In the genomic region with DNA sequence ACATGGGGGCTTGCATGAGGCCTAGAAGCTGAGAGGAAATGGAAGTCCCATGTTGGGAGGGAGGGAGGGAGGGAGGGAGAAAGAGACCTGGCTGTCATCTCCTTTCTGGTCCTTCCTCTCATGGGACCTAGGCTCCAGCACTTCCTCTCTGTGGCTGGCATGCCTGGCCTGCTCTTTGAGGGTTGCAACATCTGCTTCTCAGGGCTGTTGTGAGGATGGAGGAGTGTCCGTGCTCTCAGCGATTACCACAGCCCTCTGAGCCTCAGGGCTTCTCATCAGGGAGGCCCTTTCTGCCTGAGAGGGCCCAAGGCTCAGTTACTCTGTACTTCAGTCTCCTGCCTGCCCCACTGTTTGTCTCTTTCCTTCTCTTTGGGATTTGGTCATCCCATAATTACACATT, we compare ENCODE assay signal across 10 mouse cellular contexts. TPM values are rescaled to one million over a fixed set of nuclear protein-coding genes. Genes with fewer than 3 reads are reported as not detected.
DNase-seq lines count a peak whose midpoint lies in the region; ATAC-seq and TF ChIP-seq lines count a peak whose summit lies in the region.
"Had no signal": no experiment of that assay in that cellular context is flagged by ENCODE, and none has a peak within 500 bp of the region (broad histone marks: within the 10 kb centered on the region; RNA-seq: fewer than 3 reads in every experiment).

No protein-coding gene starts in this region.

- TF ChIP-seq CTCF in stomach, postnatal 0 days (IDR thresholded peaks at IDR 0.05; ENCODE audit: low read depth), result no peak

- no peaks in the 10 kb centered on the region for H3K36me3 ChIP-seq in midbrain, embryonic 11.5 days (ENCODE audit: control insufficient read depth, insufficient read depth, low read length)
- no peaks in the 10 kb centered on the region for H3K36me3 ChIP-seq in midbrain, embryonic 16.5 days (ENCODE audit: control insufficient read depth, insufficient read depth, low read length)
- H3K36me3 ChIP-seq in lung, embryonic 16.5 days (ENCODE audit: control insufficient read depth, insufficient read depth, low read length), result no peaks in the 10 kb centered on the region
- no peaks in the 10 kb centered on the region for H3K36me3 ChIP-seq in stomach, postnatal 0 days (ENCODE audit: control insufficient read depth, insufficient read depth, low read length)
- H3K36me3 ChIP-seq: embryonic facial prominence, embryonic 12.5 days had no signal

- peak; percentile 30 for DNase-seq in adrenal gland, postnatal 14 days
- no peak for DNase-seq in adrenal gland, adult (ENCODE audit: inconsistent age in 2 of 2, low spot score in 1 of 2)
- peak; percentile 21 for DNase-seq in midbrain, embryonic 11.5 days (ENCODE audit: low spot score, missing footprints)
- no peak for DNase-seq in stomach, postnatal 0 days (ENCODE audit: low spot score)
- DNase-seq in ovary, adult 18-20 months (ENCODE audit: low spot score), result no peak
- DNase-seq in gastrocnemius, postnatal 25 days, result no peak
- DNase-seq: kidney, postnatal 10 days had no signal

- 55% methylated on average over 2 of the region's 2 CpGs for WGBS in midbrain, embryonic 11.5 days
- WGBS in midbrain, embryonic 16.5 days, result 48% methylated on average over 2 of the region's 2 CpGs
- WGBS in lung, embryonic 16.5 days, result 38% methylated on average over 2 of the region's 2 CpGs
- WGBS in stomach, postnatal 0 days, result 40% methylated on average over 2 of the region's 2 CpGs

- no peak overlapping the region for H3K27ac ChIP-seq in midbrain, embryonic 11.5 days (ENCODE audit: low read depth, low read length)
- no peak overlapping the region for H3K27ac ChIP-seq in midbrain, embryonic 16.5 days (ENCODE audit: low read length)
- no peak overlapping the region for H3K27ac ChIP-seq in lung, embryonic 16.5 days (ENCODE audit: low read length)
- no peak overlapping the region for H3K27ac ChIP-seq in stomach, postnatal 0 days (replicated peaks)
- H3K27ac ChIP-seq: embryonic facial prominence, embryonic 12.5 days had no signal

- TF ChIP-seq EP300 in stomach, postnatal 0 days (optimal IDR thresholded peaks at IDR 0.05), result no peak

- ATAC-seq in midbrain, embryonic 11.5 days (ENCODE audit: low FRiP score), result no peak
- no peak for ATAC-seq in midbrain, embryonic 16.5 days
- peak; percentile 34; the same call in 1 of the 2 replicates for ATAC-seq in lung, embryonic 16.5 days (ENCODE audit: low read depth)
- ATAC-seq in stomach, postnatal 0 days (ENCODE audit: low FRiP score, low TSS enrichment), result peak; percentile 59; the same call in 1 of the 2 replicates

- no peak overlapping the region for H3K4me3 ChIP-seq in midbrain, embryonic 11.5 days (ENCODE audit: low read depth, low read length)
- no peak overlapping the region for H3K4me3 ChIP-seq in midbrain, embryonic 16.5 days (ENCODE audit: low read depth, low read length)
- no peak overlapping the region for H3K4me3 ChIP-seq in lung, embryonic 16.5 days (ENCODE audit: low read length)
- H3K4me3 ChIP-seq in stomach, postnatal 0 days (ENCODE audit: low read depth, low read length), result no peak overlapping the region
- H3K4me3 ChIP-seq: embryonic facial prominence, embryonic 12.5 days had no signal

- H3K4me1 ChIP-seq in midbrain, embryonic 11.5 days (ENCODE audit: control insufficient read depth, insufficient read depth, low read length), result no peaks in the 10 kb centered on the region
- H3K4me1 ChIP-seq in midbrain, embryonic 16.5 days (ENCODE audit: control insufficient read depth, insufficient read depth, low read length), result 0 out of 2 replicates have a peak, but pooled peaks cover 3% of the 10 kb centered on the region
- H3K4me1 ChIP-seq in lung, embryonic 16.5 days (replicated peaks; ENCODE audit: control insufficient read depth, insufficient read depth, low read length), result no peaks in the 10 kb centered on the region
- no peaks in the 10 kb centered on the region for H3K4me1 ChIP-seq in stomach, postnatal 0 days (replicated peaks; ENCODE audit: control insufficient read depth, insufficient read depth)
- H3K4me1 ChIP-seq: embryonic facial prominence, embryonic 12.5 days had no signal

- no peak overlapping the region for H3K9ac ChIP-seq in midbrain, embryonic 11.5 days (ENCODE audit: low read length)
- no peak overlapping the region for H3K9ac ChIP-seq in midbrain, embryonic 16.5 days (ENCODE audit: low read depth, low read length)
- no peak overlapping the region for H3K9ac ChIP-seq in lung, embryonic 16.5 days (ENCODE audit: low read length)
- H3K9ac ChIP-seq in stomach, postnatal 0 days (ENCODE audit: low read length), result no peak overlapping the region
- H3K9ac ChIP-seq: embryonic facial prominence, embryonic 12.5 days had no signal

- H3K4me2 ChIP-seq in midbrain, embryonic 11.5 days, result no peak overlapping the region
- H3K4me2 ChIP-seq in midbrain, embryonic 16.5 days (ENCODE audit: low read length), result no peak overlapping the region
- H3K4me2 ChIP-seq in lung, embryonic 16.5 days (ENCODE audit: low read depth, low read length), result no peak overlapping the region
- no peak overlapping the region for H3K4me2 ChIP-seq in stomach, postnatal 0 days (replicated peaks; ENCODE audit: low read depth)
- H3K4me2 ChIP-seq: embryonic facial prominence, embryonic 12.5 days had no signal

- H3K9me3 ChIP-seq in midbrain, embryonic 11.5 days (ENCODE audit: control insufficient read depth, low read length), result no peaks in the 10 kb centered on the region
- no peaks in the 10 kb centered on the region for H3K9me3 ChIP-seq in midbrain, embryonic 16.5 days (replicated peaks; ENCODE audit: control insufficient read depth, low read length, poor library complexity, severe bottlenecking)
- H3K9me3 ChIP-seq in lung, embryonic 16.5 days (ENCODE audit: control insufficient read depth, low read length), result no peaks in the 10 kb centered on the region
- no peaks in the 10 kb centered on the region for H3K9me3 ChIP-seq in stomach, postnatal 0 days (ENCODE audit: control insufficient read depth, low read length)
- H3K9me3 ChIP-seq: embryonic facial prominence, embryonic 12.5 days had no signal

- H3K27me3 ChIP-seq in midbrain, embryonic 11.5 days (ENCODE audit: control insufficient read depth, insufficient read depth, low read length), result no peaks in the 10 kb centered on the region
- H3K27me3 ChIP-seq in midbrain, embryonic 16.5 days (ENCODE audit: control insufficient read depth, insufficient read depth, low read depth, low read length), result no peaks in the 10 kb centered on the region
- H3K27me3 ChIP-seq in lung, embryonic 16.5 days (ENCODE audit: control insufficient read depth, insufficient read depth, low read depth, low read length), result no peaks in the 10 kb centered on the region
- H3K27me3 ChIP-seq in stomach, postnatal 0 days (ENCODE audit: control insufficient read depth, insufficient read depth, low read length), result no peaks in the 10 kb centered on the region
- H3K27me3 ChIP-seq: embryonic facial prominence, embryonic 12.5 days had no signal

RNA-seq across cellular contexts. Expression of a gene that starts 28.1 kb away (rescaled TPM):
- 3.4 and 8.0 TPM in 2 replicates for total RNA-seq in adrenal gland, postnatal 14 days (2021)
- 2.2 and 2.3 TPM in 2 replicates for polyA plus RNA-seq in midbrain, embryonic 11.5 days (2014; fragmentation: Nextera tagmentation; extraction: Ambion mirVana)
- 0.89 and 1.2 TPM in 2 replicates for polyA plus RNA-seq in midbrain, embryonic 16.5 days (2015; fragmentation: Nextera tagmentation; extraction: Ambion mirVana)
- 4.3 and 5.0 TPM in 2 replicates for polyA plus RNA-seq in lung, embryonic 16.5 days (2015; fragmentation: Nextera tagmentation; extraction: Ambion mirVana)
- 2.3 and 2.4 TPM in 2 replicates for polyA plus RNA-seq in stomach, postnatal 0 days (2015; fragmentation: Nextera tagmentation; extraction: Ambion mirVana)
- 1 to 10 TPM in 1 of 2 experiments, under 1 TPM in 1; 0.77 to 1.5 TPM for total RNA-seq in gastrocnemius, postnatal 25 days (2021)

Comparison
In these comparisons a context has a peak if more than half of its experiments do, and no peak if none do; other contexts are left out.
1. DNase-seq: peak in adrenal gland, postnatal 14 days (single experiment) and midbrain, embryonic 11.5 days (single experiment); none in adrenal gland, adult (0 of 2), stomach, postnatal 0 days (single experiment), ovary, adult 18-20 months (single experiment) and gastrocnemius, postnatal 25 days (single experiment).
2. ATAC-seq: peak in lung, embryonic 16.5 days (single experiment) and stomach, postnatal 0 days (single experiment); none in midbrain, embryonic 11.5 days (single experiment) and midbrain, embryonic 16.5 days (single experiment).